28 mouse cellular contexts compared by ENCODE assay signal in genomic region chr1:184365026-184365425, GRCm38 (mm10).
"Had no signal": no experiment of that assay in that cellular context is flagged by ENCODE, and none has a peak within 500 bp of the region (broad histone marks: within the 10 kb centered on the region; RNA-seq: fewer than 3 reads in every experiment).

No protein-coding gene starts in this region.

- ATAC-seq: hindbrain, embryonic 16.5 days; inflammation-experienced regulatory T-cells, adult 6 months; intestine, embryonic 15.5 days; intestine, postnatal 0 days; liver, embryonic 12.5 days had no signal

- H3K36me3 ChIP-seq: heart, embryonic 10.5 days; heart, embryonic 12.5 days; hindbrain, embryonic 10.5 days; hindbrain, embryonic 12.5 days; intestine, embryonic 15.5 days; kidney, embryonic 15.5 days; limb, embryonic 13.5 days; limb, embryonic 15.5 days; liver, embryonic 12.5 days had no signal

- H3K27ac ChIP-seq: gastrocnemius, adult 2 months; heart, embryonic 10.5 days; hindbrain, embryonic 10.5 days; hindbrain, embryonic 12.5 days; hindbrain, embryonic 14.5 days; intestine, embryonic 15.5 days; kidney, embryonic 15.5 days; kidney, postnatal 0 days; limb, embryonic 13.5 days; limb, embryonic 15.5 days; liver, embryonic 12.5 days; liver, embryonic 14.5 days had no signal

- H3K27me3 ChIP-seq: heart, embryonic 12.5 days; hindbrain, embryonic 12.5 days; intestine, embryonic 15.5 days; kidney, embryonic 15.5 days; limb, embryonic 13.5 days; limb, embryonic 15.5 days; liver, embryonic 12.5 days had no signal

- H3K4me3 ChIP-seq: gastrocnemius, adult 2 months; heart, embryonic 10.5 days; heart, embryonic 12.5 days; hindbrain, embryonic 10.5 days; hindbrain, embryonic 12.5 days; intestine, embryonic 15.5 days; kidney, embryonic 15.5 days; limb, embryonic 13.5 days; limb, embryonic 15.5 days; liver, embryonic 12.5 days had no signal

- H3K4me1 ChIP-seq: heart, embryonic 10.5 days; heart, embryonic 12.5 days; hindbrain, embryonic 10.5 days; hindbrain, embryonic 12.5 days; intestine, embryonic 15.5 days; kidney, embryonic 15.5 days; limb, embryonic 13.5 days; limb, embryonic 15.5 days; liver, embryonic 12.5 days had no signal

- H3K9me3 ChIP-seq: heart, embryonic 10.5 days; intestine, embryonic 15.5 days; kidney, embryonic 15.5 days; limb, embryonic 15.5 days; liver, embryonic 12.5 days had no signal

- H3K4me2 ChIP-seq: heart, embryonic 12.5 days; hindbrain, embryonic 12.5 days; hindbrain, embryonic 14.5 days; intestine, embryonic 15.5 days; kidney, embryonic 15.5 days; limb, embryonic 13.5 days; limb, embryonic 15.5 days; liver, embryonic 12.5 days had no signal

- DNase-seq: gastrocnemius, adult 2 months; gastrocnemius, postnatal 10 days; gastrocnemius, postnatal 25 days; heart, adult 18-20 months; heart, postnatal 10 days; heart, postnatal 4 days; kidney, adult 2 months; kidney, adult 9 months; kidney, postnatal 14 days; kidney, postnatal 36 days; layer of hippocampus, adult 9-11 months; layer of hippocampus, postnatal 36 days; left cerebral cortex, postnatal 4 days had no signal

- H3K9ac ChIP-seq: heart, embryonic 12.5 days; hindbrain, embryonic 12.5 days; hindbrain, embryonic 14.5 days; intestine, embryonic 15.5 days; kidney, embryonic 15.5 days; limb, embryonic 13.5 days; limb, embryonic 15.5 days; liver, embryonic 12.5 days; liver, embryonic 14.5 days had no signal
